Mouse (Mus musculus): ENCODE results near the gene Catsper3. TPM values are rescaled to one million over a fixed set of nuclear protein-coding genes. Genes with fewer than 3 reads are reported as not detected.

Catsper3 gene
- polyA plus RNA-seq, 1 experiment: not detected

- no peak for TF ChIP-seq POLR2A (IDR thresholded peaks at IDR 0.05; ENCODE audit: borderline replicate concordance, low read depth, low read length)
- no peak for TF ChIP-seq CTCF (IDR thresholded peaks at IDR 0.05; ENCODE audit: low read depth, low read length)
- no peaks in the 10 kb centered on the region for H3K4me1 ChIP-seq (ENCODE audit: control insufficient read depth, insufficient read depth, low read length)
- H3K4me3 ChIP-seq (ENCODE audit: insufficient read depth, low read length): no peak overlapping the region
- no peak overlapping the region for H3K27ac ChIP-seq (ENCODE audit: insufficient read depth, low read depth, low read length)
Observed at GRCm38 (mm10) chr13:55826008-55826671, 41.8 kb downstream of the Catsper3 start.

- H3K27ac ChIP-seq (ENCODE audit: insufficient read depth, low read depth, low read length): no peak overlapping the region
- H3K4me1 ChIP-seq (ENCODE audit: control insufficient read depth, insufficient read depth, low read length): no peaks in the 10 kb centered on the region
- TF ChIP-seq CTCF (IDR thresholded peaks at IDR 0.05; ENCODE audit: low read depth, low read length) (no peak), POLR2A (IDR thresholded peaks at IDR 0.05; ENCODE audit: borderline replicate concordance, low read depth, low read length) (no peak)
- H3K4me3 ChIP-seq (ENCODE audit: insufficient read depth, low read length): no peak overlapping the region
Observed at GRCm38 (mm10) chr13:55826796-55827678, 42.7 kb downstream of the Catsper3 start.

- TF ChIP-seq POLR2A (IDR thresholded peaks at IDR 0.05; ENCODE audit: borderline replicate concordance, low read depth, low read length) (no peak), CTCF (IDR thresholded peaks at IDR 0.05; ENCODE audit: low read depth, low read length) (no peak)
- H3K4me3 ChIP-seq (ENCODE audit: insufficient read depth, low read length): no peak overlapping the region
Observed at GRCm38 (mm10) chr13:55827679-55828140, 43.3 kb downstream of the Catsper3 start.

GRCm38 (mm10) chr13:55828141-55829017, 44.0 kb downstream of the Catsper3 start:
- H3K4me3 ChIP-seq (ENCODE audit: insufficient read depth, low read length): no peak overlapping the region
- no peak overlapping the region for H3K27ac ChIP-seq (ENCODE audit: insufficient read depth, low read depth, low read length)
- no peaks in the 10 kb centered on the region for H3K4me1 ChIP-seq (ENCODE audit: control insufficient read depth, insufficient read depth, low read length)
- TF ChIP-seq CTCF (IDR thresholded peaks at IDR 0.05; ENCODE audit: low read depth, low read length): no peak
- TF ChIP-seq POLR2A (IDR thresholded peaks at IDR 0.05; ENCODE audit: borderline replicate concordance, low read depth, low read length): no peak

More at GRCm38 (mm10) chr13:55827679-55828140, 43.3 kb downstream of the Catsper3 start:
- Histone ChIP-seq H3K4me1 (ENCODE audit: control insufficient read depth, insufficient read depth, low read length) (no peaks in the 10 kb centered on the region), H3K27ac (ENCODE audit: insufficient read depth, low read depth, low read length) (no peak overlapping the region)

- Histone ChIP-seq H3K4me1 (ENCODE audit: control insufficient read depth, insufficient read depth, low read length) (no peaks in the 10 kb centered on the region), H3K4me3 (ENCODE audit: insufficient read depth, low read length) (no peak overlapping the region), H3K27ac (ENCODE audit: insufficient read depth, low read depth, low read length) (no peak overlapping the region)
- TF ChIP-seq POLR2A (IDR thresholded peaks at IDR 0.05; ENCODE audit: borderline replicate concordance, low read depth, low read length): no peak
- no peak for TF ChIP-seq CTCF (IDR thresholded peaks at IDR 0.05; ENCODE audit: low read depth, low read length)
Observed at GRCm38 (mm10) chr13:55829018-55829655, 44.8 kb downstream of the Catsper3 start.

- no peak overlapping the region for H3K4me3 ChIP-seq (ENCODE audit: insufficient read depth, low read length)
- no peak for TF ChIP-seq CTCF (IDR thresholded peaks at IDR 0.05; ENCODE audit: low read depth, low read length)
- TF ChIP-seq POLR2A (IDR thresholded peaks at IDR 0.05; ENCODE audit: borderline replicate concordance, low read depth, low read length): no peak
- no peaks in the 10 kb centered on the region for H3K4me1 ChIP-seq (ENCODE audit: control insufficient read depth, insufficient read depth, low read length)
- H3K27ac ChIP-seq (ENCODE audit: insufficient read depth, low read depth, low read length): no peak overlapping the region
Observed at GRCm38 (mm10) chr13:55830081-55830832, 45.9 kb downstream of the Catsper3 start.

- Histone ChIP-seq H3K4me1 (ENCODE audit: control insufficient read depth, insufficient read depth, low read length) (no peaks in the 10 kb centered on the region), H3K4me3 (ENCODE audit: insufficient read depth, low read length) (no peak overlapping the region), H3K27ac (ENCODE audit: insufficient read depth, low read depth, low read length) (no peak overlapping the region)
- no peak for TF ChIP-seq POLR2A (IDR thresholded peaks at IDR 0.05; ENCODE audit: borderline replicate concordance, low read depth, low read length)
- TF ChIP-seq CTCF (IDR thresholded peaks at IDR 0.05; ENCODE audit: low read depth, low read length): no peak
Observed at GRCm38 (mm10) chr13:55830833-55831721, 46.7 kb downstream of the Catsper3 start.

GRCm38 (mm10) chr13:55831722-55832160, 47.4 kb downstream of the Catsper3 start:
- no peaks in the 10 kb centered on the region for H3K4me1 ChIP-seq (ENCODE audit: control insufficient read depth, insufficient read depth, low read length)
- H3K4me3 ChIP-seq (ENCODE audit: insufficient read depth, low read length): no peak overlapping the region
- H3K27ac ChIP-seq (ENCODE audit: insufficient read depth, low read depth, low read length): no peak overlapping the region
- TF ChIP-seq CTCF (IDR thresholded peaks at IDR 0.05; ENCODE audit: low read depth, low read length) (no peak), POLR2A (IDR thresholded peaks at IDR 0.05; ENCODE audit: borderline replicate concordance, low read depth, low read length) (no peak)

Data from bone marrow macrophage, adult 2 months (primary cell).